Mouse (Mus musculus): Measurements from ENCODE around the gene Gm13275.
"Not testable (repeated sequence)": the region's sequence is repeated elsewhere in the genome, so short reads cannot be mapped to it uniquely, and the experiment has no call there.

Gm13275 gene

DNA sequence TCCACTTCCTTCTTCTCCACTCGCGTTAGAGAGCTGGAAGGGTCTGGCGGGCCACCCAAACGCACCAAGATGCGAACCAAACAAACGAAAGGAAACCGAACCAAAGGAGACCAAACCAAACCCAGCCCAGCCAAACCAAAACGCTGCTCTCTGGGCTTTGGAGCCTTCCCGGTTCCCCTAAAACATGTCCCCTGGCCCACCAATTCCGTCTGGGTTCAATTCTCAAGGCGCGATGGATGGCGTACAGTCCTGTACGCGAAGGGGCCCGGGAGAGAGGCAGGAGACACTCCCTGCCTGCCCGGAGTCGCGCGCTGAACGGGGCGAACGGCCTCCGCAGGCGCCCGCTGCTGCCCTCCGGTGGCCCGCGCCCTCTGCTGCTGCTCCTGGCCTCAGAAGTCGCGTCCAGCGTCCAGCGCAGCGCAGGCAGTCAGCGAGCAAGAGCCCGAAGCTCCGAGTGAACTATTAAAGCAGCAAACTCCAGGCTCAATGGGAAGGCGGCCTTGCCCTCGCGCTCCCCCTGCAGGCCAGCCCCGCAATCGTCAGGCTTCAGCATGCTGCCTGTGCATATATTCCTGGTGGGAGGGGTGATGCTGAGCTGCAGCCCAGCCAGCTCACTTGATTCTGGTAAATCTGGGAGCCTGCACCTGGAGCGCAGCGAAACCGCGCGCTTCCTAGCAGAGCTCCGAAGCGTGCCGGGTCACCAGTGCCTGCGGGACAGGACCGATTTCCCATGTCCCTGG is at the start of gene Gm13275:
Gene Gm13275 (plus strand): TSS at position 552 of the 740 bp plus-strand sequence.
- DNase-seq: peak; percentile 51 to 55

GRCm38 (mm10) chr4:88749926-88750325 is 44.4 kb upstream of the Gm13275 start:
- peak in 1 of 2 experiments; percentile 15 for DNase-seq

- DNase-seq: peak; percentile 73
These were observed 39.4 kb upstream of the Gm13275 start, which contains the start of gene Gm13271 for GRCm38 (mm10) chr4:88754818-88755340. TSS of gene Gm13271 (plus strand) at chr4:88754868.

GRCm38 (mm10) chr4:88756581-88757513 is 37.4 kb upstream of the Gm13275 start:
- peak; percentile 11 to 25 for DNase-seq

- peak; percentile 88 to 90 for DNase-seq
These were observed 36.7 kb upstream of the Gm13275 start for GRCm38 (mm10) chr4:88757628-88758031.

DNA sequence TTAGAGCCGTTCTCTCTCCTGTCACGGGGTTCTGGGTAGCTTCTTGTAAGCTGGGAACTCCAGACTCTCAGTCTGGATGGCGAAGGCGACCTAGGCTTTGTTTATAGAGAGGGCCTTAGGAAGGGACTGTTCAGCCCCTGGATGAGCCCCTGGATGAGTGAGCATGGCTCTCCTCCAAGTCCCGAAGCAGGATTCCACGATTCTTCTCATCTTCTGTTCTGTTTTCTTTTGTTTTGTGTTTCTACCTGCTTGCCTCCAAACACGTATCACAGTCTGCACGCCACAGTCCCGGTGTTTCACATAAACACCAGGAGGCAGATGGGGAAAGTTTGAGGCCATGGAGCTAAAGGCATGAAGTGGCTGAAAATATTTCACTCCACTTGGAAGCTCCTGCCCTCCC is 35.5 kb upstream of the Gm13275 start:
- DNase-seq: not testable (repeated sequence)

DNA sequence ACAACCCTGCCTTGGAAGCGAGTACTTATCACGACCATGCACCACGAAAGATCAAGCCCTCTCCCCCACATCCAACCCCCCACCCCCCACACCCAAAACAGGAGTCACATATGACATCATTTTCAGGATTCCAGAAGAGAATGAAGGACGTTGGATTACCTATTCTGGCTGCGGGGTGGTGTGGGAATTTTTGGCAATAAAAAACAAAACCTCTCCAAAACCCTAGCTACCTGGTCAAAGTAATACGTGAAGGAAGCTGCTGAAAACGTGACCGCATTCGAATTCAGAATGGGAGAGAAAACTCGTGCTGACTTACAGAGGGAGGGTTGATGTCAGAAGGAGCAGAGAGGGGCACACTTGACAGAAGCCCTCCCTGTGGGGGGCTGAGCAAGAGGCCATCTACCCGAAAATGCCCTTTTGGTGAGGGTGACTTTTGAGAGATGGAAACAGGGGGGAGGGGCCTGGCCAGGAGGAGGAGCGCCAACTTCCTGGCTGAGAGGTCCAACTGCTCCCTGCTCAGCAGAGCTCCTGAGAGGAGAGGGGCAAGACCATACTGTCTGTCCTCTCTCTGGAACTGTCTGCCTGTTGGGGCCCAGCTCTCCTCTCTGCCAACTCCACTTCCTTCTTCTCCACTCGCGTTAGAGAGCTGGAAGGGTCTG is 34.5 kb upstream of the Gm13275 start, which contains the start of gene Gm13283:
Gene Gm13283 (plus strand): TSS at position 510 of the 659 bp plus-strand sequence.
- DNase-seq: peak; percentile 37 to 38

DNA sequence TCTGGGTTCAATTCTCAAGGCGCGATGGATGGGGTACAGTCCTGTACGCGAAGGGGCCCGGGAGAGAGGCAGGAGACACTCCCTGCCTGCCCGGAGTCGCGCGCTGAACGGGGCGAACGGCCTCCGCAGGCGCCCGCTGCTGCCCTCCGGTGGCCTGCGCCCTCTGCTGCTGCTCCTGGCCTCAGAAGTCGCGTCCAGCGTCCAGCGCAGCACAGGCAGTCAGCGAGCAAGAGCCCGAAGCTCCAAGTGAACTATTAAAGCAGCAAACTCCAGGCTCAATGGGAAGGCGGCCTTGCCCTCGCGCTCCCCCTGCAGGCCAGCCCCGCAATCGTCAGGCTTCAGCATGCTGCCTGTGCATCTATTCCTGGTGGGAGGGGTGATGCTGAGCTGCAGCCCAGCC is 33.9 kb upstream of the Gm13275 start:
- DNase-seq: peak; percentile 62 to 78

GRCm38 (mm10) chr4:88761776-88762175 is 32.5 kb upstream of the Gm13275 start:
- peak; percentile 74 to 78 for DNase-seq

DNA sequence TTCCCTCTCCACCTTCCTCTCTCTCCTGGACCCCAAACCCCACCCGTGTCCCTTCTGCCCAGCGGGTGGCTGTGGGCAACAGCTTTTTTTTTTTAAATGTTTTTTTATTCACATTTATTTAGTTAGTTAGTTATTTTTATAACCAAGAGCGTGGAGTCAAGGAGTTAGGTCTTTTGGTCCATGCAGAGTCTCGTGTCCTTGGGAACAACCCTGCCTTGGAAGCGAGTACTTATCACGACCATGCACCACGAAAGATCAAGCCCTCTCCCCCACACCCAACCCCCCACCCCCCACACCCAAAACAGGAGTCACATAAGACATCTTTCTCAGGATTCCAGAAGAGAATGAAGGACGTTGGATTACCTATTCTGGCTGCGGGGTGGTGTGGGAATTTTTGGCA is 31.9 kb upstream of the Gm13275 start:
- peak in 1 of 2 experiments; percentile 27 for DNase-seq

- peak; percentile 18 to 49 for DNase-seq
These were observed 30.8 kb upstream of the Gm13275 start for GRCm38 (mm10) chr4:88763384-88764018.

DNA sequence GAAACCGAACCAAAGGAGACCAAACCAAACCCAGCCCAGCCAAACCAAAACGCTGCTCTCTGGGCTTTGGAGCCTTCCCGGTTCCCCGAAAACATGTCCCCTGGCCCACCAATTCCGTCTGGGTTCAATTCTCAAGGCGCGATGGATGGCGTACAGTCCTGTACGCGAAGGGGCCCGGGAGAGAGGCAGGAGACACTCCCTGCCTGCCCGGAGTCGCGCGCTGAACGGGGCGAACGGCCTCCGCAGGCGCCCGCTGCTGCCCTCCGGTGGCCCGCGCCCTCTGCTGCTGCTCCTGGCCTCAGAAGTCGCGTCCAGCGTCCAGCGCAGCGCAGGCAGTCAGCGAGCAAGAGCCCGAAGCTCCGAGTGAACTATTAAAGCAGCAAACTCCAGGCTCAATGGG is 20.8 kb upstream of the Gm13275 start, which contains the start of gene Gm13290:
Gene Gm13290 (plus strand): TSS at position 301 of the 400 bp plus-strand sequence.
- DNase-seq: not testable (repeated sequence)

DNA sequence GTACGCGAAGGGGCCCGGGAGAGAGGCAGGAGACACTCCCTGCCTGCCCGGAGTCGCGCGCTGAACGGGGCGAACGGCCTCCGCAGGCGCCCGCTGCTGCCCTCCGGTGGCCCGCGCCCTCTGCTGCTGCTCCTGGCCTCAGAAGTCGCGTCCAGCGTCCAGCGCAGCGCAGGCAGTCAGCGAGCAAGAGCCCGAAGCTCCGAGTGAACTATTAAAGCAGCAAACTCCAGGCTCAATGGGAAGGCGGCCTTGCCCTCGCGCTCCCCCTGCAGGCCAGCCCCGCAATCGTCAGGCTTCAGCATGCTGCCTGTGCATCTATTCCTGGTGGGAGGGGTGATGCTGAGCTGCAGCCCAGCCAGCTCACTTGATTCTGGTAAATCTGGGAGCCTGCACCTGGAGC is 17.7 kb upstream of the Gm13275 start, which contains the start of gene Gm13289:
Gene Gm13289 (plus strand): TSS at position 301 of the 400 bp plus-strand sequence.
- not testable (repeated sequence) for DNase-seq

DNA sequence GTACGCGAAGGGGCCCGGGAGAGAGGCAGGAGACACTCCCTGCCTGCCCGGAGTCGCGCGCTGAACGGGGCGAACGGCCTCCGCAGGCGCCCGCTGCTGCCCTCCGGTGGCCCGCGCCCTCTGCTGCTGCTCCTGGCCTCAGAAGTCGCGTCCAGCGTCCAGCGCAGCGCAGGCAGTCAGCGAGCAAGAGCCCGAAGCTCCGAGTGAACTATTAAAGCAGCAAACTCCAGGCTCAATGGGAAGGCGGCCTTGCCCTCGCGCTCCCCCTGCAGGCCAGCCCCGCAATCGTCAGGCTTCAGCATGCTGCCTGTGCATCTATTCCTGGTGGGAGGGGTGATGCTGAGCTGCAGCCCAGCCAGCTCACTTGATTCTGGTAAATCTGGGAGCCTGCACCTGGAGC is 14.7 kb upstream of the Gm13275 start, which contains the start of gene Gm13272:
Gene Gm13272 (plus strand): TSS at position 301 of the 400 bp plus-strand sequence.
- not testable (repeated sequence) for DNase-seq

- DNase-seq: peak in 1 of 2 experiments; percentile 3
These were observed 14.0 kb upstream of the Gm13275 start for GRCm38 (mm10) chr4:88780320-88780719.

DNA sequence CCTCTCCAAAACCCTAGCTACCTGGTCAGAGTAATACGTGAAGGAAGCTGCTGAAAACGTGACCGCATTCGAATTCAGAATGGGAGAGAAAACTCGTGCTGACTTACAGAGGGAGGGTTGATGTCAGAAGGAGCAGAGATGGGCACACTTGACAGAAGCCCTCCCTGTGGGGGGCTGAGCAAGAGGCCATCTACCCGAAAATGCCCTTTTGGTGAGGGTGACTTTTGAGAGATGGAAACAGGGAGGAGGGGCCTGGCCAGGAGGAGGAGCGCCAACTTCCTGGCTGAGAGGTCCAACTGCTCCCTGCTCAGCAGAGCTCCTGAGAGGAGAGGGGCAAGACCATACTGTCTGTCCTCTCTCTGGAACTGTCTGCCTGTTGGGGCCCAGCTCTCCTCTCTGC is 12.5 kb upstream of the Gm13275 start, which contains the start of gene Ifnz:
Gene Ifnz (plus strand): TSS at position 301 of the 400 bp plus-strand sequence.
- DNase-seq: not testable (repeated sequence)

DNA sequence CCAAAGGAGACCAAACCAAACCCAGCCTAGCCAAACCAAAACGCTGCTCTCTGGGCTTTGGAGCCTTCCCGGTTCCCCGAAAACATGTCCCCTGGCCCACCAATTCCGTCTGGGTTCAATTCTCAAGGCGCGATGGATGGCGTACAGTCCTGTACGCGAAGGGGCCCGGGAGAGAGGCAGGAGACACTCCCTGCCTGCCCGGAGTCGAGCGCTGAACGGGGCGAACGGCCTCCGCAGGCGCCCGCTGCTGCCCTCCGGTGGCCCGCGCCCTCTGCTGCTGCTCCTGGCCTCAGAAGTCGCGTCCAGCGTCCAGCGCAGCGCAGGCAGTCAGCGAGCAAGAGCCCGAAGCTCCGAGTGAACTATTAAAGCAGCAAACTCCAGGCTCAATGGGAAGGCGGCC is 12.0 kb upstream of the Gm13275 start:
- DNase-seq: not testable (repeated sequence)

DNA sequence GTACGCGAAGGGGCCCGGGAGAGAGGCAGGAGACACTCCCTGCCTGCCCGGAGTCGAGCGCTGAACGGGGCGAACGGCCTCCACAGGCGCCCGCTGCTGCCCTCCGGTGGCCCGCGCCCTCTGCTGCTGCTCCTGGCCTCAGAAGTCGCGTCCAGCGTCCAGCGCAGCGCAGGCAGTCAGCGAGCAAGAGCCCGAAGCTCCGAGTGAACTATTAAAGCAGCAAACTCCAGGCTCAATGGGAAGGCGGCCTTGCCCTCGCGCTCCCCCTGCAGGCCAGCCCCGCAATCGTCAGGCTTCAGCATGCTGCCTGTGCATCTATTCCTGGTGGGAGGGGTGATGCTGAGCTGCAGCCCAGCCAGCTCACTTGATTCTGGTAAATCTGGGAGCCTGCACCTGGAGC is 8.9 kb upstream of the Gm13275 start, which contains the start of gene Gm13276:
Gene Gm13276 (plus strand): TSS at position 301 of the 400 bp plus-strand sequence.
- not testable (repeated sequence) for DNase-seq

DNA sequence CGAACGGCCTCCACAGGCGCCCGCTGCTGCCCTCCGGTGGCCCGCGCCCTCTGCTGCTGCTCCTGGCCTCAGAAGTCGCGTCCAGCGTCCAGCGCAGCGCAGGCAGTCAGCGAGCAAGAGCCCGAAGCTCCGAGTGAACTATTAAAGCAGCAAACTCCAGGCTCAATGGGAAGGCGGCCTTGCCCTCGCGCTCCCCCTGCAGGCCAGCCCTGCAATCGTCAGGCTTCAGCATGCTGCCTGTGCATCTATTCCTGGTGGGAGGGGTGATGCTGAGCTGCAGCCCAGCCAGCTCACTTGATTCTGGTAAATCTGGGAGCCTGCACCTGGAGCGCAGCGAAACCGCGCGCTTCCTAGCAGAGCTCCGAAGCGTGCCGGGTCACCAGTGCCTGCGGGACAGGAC is 5.9 kb upstream of the Gm13275 start, which contains the start of gene Gm13277:
Gene Gm13277 (plus strand): TSS at position 231 of the 400 bp plus-strand sequence.
- DNase-seq: peak; percentile 74 to 82

- DNase-seq: not testable (repeated sequence)
These were observed 3.0 kb upstream of the Gm13275 start, which contains the start of gene Gm13278 for GRCm38 (mm10) chr4:88791250-88791649. TSS of gene Gm13278 (plus strand) at chr4:88791550.

- DNase-seq: not testable (repeated sequence)
These were observed 2.8 kb downstream of the Gm13275 start, which contains the start of gene Gm13279 for GRCm38 (mm10) chr4:88797097-88797496. TSS of gene Gm13279 (plus strand) at chr4:88797397.
